Mouse (Mus musculus): ENCODE data around the gene Dcbld1. TPM values are rescaled to one million over a fixed set of nuclear protein-coding genes. Genes with fewer than 3 reads are reported as not detected.

Gene Dcbld1
- 1 to 10 TPM; 5.5 to 6.3 TPM for total RNA-seq (2021)

DNA sequence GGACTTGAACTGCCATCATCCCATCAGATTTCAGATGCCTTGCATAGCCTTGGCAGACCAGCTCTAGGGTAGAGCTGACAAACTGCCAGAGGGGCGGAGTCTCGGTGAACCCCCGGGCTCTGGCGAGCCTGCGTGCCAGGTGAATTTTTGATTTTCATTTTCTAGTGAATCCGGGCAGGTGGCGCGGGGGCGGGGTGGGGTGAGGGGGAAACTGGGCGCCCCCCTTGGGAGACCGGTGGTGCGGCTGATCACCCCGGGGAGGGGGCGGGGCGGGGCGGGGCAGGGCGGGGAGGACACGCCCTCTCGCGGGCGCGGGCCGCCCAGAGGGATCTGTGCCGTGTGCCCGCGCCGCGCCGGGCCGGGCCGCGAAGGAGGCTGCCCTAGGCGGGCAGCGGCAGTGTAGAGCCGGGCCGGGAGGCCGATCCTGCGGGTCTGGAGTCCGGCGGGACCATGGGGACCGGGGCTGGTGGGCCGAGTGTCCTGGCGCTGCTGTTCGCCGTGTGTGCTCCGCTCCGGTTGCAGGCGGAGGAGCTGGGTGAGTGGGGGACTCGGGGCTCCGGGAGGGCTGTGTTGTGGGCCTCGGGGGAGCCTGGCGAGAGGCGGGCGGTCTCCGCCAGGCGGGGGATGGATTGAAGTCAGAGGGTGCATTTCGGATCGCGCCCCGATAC, at the start of gene Dcbld1:
Gene Dcbld1, plus strand, starts transcription at position 319 of the 668 bp plus-strand sequence.
- DNase-seq (ENCODE audit: low spot score in 2 of 2), result peak; percentile 41 to 56
- intact Hi-C loops (cut with DNase I), result loop anchor here (1.0 to 5.0 kb wide), 2 partner anchors 99 to 149 kb away; partner anchors contain the start of gene Gopc

GRCm38 (mm10) chr10:52185900-52186299, 47.5 kb upstream of the Dcbld1 start:
- DNase-seq (ENCODE audit: low spot score in 2 of 2), result no peak
- intact Hi-C loops (cut with DNase I), result no loop called here

DNA sequence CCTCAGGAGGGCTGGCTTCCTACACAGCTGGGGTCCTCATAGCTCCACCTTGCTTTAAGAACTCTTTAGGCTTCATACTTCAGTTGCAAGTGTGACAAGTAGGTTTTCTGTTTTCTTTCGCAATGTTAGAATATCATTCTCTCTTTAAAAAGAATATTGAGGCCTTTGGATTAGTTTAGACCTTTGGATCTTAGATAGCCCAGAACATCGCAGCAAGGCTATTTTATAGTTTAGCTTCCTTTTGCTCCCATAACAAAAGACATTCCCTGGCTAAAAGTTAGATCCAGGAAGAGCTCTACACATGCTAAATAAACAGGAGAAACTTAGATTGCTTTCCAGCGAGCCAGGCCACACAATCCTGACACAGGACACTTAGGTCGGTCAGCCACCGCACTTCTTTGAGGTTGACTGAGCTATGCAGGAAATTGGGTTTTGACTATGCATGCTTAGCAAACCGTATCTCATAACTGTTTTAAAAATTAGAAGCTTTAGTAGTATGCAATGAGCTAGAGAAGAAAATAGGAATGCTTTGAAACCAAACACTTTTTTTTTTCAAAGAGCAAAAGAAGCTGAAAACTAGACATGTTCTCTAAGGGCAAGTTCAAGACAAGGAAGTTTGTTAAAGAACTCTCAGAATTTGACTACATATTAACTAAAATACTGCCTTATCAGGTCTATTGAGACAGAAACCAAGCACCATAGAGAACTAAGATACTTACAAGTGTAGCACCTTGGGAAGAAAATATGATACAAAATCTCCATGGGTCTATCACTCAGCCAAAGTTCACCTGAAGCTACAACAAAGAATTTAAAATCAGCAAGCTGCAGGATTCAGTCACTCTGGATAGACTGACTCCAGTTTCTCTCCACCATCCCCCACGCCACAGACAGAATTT, 38.2 kb upstream of the Dcbld1 start, which contains the start of gene Ros1:
Gene Ros1, minus strand, starts transcription at position 288 of the 896 bp plus-strand sequence.
- DNase-seq (ENCODE audit: low spot score in 2 of 2), result no peak
- intact Hi-C loops (cut with DNase I), result no loop called here

GRCm38 (mm10) chr10:52204006-52204405, 29.4 kb upstream of the Dcbld1 start:
- intact Hi-C loops (cut with DNase I), result no loop called here
- DNase-seq (ENCODE audit: low spot score in 2 of 2), result no peak

DNA sequence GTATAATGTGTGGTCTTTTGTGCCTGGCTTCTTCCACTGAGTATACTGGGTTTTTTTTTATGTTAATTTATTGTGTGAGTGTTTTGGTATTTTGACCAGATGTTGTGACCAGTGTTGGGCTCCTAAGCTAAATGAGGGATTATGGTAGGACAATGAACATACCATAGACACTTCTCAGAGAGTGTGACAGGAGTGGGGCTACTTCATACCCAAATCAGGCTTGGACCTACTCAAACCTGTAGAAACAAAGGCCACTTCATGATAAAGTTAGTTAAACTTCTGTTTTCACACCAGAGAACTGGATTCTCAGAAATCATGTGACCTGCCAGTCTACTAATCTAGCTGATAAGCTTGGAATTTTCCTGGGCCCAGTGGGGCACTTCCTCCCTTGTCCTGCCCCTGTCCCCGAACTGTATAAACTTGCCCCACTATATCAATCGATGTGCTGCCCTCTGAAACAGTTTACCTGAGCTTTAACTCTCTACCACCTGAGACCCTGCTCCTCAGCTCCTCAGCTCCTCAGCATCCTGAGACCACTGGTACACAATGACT, 18.1 kb upstream of the Dcbld1 start:
- DNase-seq (ENCODE audit: low spot score in 2 of 2), result no peak
- intact Hi-C loops (cut with DNase I), result loop anchor here (5.0 kb wide), 2 partner anchors 117 to 167 kb away; partner anchors contain the start of gene Gopc

DNA sequence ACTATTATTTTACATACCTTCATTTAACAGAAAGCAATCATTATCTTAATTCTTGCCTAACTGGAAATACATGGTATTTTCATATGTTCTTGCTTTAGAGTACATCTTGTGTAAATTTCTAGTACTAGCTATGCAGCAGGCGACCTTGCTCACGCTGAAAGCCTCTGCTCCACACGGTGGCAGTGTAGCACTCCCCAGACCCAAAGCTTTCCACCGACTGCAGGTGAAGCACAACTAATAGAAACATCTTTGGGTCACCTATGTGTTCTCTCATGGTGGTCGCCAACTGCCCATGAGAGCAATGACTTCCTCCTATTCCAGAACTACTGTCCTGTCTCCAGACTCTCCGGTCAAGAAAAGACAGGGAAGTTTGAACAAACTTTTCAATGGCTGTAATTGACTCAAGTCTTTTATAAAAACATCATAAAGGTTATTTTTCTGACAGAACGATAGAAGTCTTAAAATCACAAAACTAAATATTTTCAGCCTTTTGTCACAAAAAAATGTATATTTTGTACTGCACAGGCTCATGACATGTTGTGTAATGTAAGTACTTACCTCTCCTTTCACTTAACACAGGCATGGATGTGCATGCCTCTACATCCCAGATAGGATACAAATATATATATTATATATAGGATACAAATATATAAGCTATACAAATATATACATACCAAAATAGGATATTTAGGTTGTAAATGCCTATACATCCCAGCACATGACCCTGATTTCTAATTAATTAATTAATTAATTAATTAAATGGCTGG, 16.4 kb upstream of the Dcbld1 start:
- intact Hi-C loops (cut with DNase I), result loop anchor here (5.0 kb wide), 2 partner anchors 115 to 165 kb away; partner anchors contain the start of gene Gopc
- DNase-seq (ENCODE audit: low spot score in 2 of 2), result peak; percentile 23 to 54

DNA sequence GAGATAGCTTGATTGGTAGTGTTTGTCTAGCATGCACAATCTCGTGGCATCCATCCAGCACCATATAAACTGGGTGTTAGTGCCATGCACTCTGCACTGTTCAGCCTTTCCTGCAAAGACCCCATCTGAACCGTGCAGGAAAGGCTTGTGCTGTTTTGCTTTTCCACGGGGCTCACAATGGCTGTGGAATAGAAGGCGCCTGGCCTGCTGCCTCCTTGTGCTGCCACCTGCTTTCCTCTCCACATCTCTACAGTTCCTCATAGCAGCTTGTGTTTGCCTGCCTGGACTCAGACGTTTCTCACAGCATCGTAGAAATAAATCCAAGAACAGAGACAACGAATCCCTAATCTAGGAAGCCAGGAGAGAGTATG, 15.9 kb upstream of the Dcbld1 start:
- peak in 1 of 2 experiments; percentile 11 for DNase-seq (ENCODE audit: low spot score in 2 of 2)
- intact Hi-C loops (cut with DNase I), result loop anchor here (5.0 kb wide), 2 partner anchors 115 to 165 kb away; partner anchors contain the start of gene Gopc

DNA sequence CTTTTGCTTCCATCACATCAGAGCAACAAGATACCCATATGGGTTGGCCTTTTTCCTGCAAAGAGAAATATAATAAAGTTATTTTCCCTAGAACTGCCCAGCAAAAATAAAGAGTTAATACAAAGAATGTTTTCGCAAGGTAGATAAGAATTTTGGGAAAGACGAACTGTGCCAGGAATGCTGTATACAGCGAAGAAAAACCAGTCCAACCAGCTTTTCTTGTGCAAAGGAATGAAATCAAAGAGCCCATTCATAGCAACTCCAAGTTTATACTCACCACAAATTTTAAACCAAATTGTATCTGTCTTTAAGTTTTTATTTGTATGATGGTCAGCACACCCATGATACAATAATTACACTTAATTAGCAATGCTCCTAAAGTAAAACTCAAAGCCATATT, 13.8 kb upstream of the Dcbld1 start:
- intact Hi-C loops (cut with DNase I), result loop anchor here (5.0 kb wide), 2 partner anchors 113 to 163 kb away; partner anchors contain the start of gene Gopc
- no peak for DNase-seq (ENCODE audit: low spot score in 2 of 2)

DNA sequence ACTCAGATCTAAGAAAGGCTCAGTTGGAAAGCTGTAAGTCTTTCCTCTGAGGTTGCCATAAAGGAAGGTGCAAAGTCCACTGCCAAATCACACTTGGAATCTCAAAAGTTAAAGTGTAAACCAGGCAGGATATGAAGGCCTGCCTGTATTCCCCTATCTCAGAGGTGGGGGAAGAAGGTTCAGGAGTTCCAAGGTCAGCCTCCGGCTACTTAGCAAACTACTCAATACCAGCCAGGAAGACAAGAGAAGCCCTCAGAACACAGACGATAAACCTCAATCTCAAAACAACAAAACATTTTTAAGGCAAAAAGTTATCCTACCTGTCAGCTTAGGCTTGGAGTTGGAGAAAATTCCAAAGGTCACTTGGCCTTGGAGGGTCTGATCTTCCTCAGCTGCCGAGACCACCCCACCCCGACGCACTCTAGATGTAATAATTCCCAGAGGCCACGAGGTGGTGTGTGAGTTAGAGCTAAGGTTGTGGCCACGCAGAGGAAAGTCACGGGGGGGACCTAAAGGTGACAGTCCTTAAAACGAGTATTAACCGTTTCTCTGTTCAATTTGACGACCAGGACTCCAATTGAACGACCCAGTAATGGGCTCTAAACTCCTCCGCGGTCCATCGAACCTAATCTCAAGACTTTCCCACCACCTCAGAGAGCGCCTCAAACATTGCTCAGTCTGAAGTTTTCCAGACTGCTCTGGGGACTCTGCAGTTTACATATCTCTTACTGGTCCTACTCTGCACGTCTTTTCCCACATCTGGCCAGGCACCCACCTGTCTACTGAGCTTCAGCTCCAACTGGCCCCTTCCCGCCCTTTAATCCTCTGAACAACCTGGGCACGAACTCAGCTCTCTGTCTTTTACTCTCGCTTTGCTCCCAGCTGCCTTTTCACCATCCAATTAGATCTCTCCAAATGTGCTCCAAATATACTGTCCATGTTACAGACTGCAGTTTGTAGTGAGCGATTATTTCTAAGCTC, 933 bp upstream of the Dcbld1 start:
- intact Hi-C loops (cut with DNase I), result loop anchor here (1.0 to 5.0 kb wide), 2 partner anchors 100 to 150 kb away; partner anchors contain the start of gene Gopc
- DNase-seq (ENCODE audit: low spot score in 2 of 2), result no peak

- intact Hi-C loops (cut with DNase I), result loop anchor here (1.0 to 5.0 kb wide), 2 partner anchors 98 to 148 kb away; partner anchors contain the start of gene Gopc
- DNase-seq (ENCODE audit: low spot score in 2 of 2), result peak in 1 of 2 experiments; percentile 30
Measured at GRCm38 (mm10) chr10:52233969-52234653, 692 bp downstream of the Dcbld1 start.

- no peak for DNase-seq (ENCODE audit: low spot score in 2 of 2)
- intact Hi-C loops (cut with DNase I), result loop anchor here (5.0 kb wide), 1 partner anchor 98 kb away; no protein-coding TSS in a partner anchor
Measured at GRCm38 (mm10) chr10:52234654-52234981, 1.2 kb downstream of the Dcbld1 start.

DNA sequence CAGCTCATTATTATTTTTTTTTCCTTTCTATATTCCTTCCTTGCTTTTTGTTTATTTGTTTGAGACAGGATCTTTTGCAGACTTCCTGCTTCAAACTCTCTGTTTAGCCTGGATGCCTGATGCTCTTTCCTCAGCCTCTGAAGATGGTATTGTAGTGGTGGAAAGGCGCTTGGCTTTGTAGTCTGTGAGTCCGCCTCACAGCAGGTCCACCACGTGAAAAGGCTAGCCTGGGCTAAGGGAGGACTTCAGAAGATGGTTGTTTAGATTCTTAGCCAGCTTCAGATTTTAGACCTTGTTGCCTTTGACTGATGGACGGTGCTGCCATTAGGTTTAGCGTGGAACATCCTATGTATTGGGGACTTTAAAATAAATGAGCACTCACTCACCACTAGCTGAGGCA, 2.0 kb downstream of the Dcbld1 start:
- DNase-seq (ENCODE audit: low spot score in 2 of 2), result no peak
- intact Hi-C loops (cut with DNase I), result no loop called here

DNA sequence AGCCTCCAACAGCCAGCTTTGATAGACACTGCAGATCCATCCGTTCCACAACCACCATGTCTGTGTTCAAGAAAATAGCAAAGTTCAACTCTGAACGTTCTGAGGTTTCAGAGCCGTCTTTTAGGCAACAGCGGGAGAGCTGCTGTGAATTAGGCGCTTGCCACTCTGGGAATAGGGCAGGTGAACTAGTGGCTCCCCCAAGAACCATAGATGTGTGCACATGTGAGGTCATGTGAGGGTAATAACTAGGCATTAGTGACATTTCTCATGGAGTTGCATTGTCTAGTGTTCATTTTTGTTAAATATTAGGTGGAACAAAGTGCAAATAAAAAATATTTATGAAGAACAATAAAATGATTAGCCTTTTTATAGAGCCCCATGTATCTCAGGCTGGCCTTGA, 8.6 kb downstream of the Dcbld1 start:
- no peak for DNase-seq (ENCODE audit: low spot score in 2 of 2)
- intact Hi-C loops (cut with DNase I), result no loop called here

DNA sequence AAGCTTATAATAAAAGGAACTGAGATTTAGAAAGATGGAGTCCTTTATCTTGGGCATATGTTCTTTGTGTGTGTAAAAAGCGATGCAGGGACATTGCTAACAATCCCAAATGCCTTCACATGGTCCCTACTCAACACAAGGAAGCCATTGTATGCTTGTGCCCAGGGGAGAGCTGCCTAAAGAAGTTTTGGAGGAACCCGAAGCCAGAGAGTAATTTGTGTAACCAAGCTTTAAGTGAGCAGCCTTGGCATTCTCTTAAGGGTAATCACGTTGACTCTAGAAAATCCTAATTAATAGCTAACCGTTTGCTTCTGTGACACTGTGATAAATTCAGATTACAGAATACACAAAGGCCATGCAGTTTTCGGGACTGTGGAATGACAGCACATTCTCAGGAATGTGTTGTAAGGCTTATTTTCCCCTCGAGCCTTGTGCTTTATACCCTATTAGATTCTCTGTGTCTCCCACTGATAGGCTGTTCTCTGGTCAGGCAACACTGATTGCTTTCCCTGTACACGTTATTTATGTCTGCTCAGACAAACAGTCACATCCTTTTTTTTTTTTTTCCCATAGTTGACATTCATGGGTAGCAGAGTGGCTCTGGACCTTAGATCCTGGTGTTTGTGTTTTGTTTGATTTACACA, 9.4 kb downstream of the Dcbld1 start:
- intact Hi-C loops (cut with DNase I), result no loop called here
- no peak for DNase-seq (ENCODE audit: low spot score in 2 of 2)

DNA sequence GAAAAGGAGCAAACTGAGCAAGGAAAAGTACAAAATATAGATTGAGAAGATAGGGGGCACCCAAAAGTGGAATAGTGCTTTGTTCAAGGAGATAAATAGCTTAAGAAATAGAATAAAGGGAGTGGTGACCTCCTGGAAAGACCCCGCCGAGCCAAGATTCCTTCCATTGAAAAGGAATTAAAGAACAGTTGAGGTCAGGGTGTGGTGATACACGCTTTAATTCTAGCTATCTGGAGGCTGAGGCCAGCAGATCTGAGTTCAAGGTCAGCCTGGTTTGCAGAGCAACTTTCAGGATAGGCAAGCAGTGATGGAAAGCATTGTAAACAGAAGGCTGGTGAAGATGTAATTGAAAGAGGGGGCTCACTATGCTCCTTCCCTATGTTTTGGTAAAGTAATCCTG, 12.8 kb downstream of the Dcbld1 start:
- intact Hi-C loops (cut with DNase I), result no loop called here
- no peak for DNase-seq (ENCODE audit: low spot score in 2 of 2)

- intact Hi-C loops (cut with DNase I), result no loop called here
Measured at GRCm38 (mm10) chr10:52252240-52252639, 18.8 kb downstream of the Dcbld1 start.

DNA sequence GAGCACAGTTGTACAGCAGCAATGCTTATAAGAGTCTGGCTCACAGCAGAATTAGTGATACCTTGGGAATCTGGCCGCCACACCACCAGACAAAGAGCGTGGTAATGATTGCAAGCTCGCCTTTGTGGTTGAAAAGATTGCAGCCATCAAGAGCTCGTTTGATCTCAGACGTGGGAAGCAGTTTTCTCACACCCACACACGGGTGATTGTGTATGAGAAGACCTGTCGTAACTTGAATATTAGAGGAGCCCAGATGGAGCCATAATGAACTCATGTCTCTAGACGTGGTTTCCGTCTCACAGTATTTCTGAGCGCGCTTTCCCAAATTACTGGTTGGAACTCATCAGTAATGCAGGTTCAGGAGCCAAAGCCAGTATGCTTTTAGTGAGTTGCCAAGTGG, 20.0 kb downstream of the Dcbld1 start:
- no peak for DNase-seq (ENCODE audit: low spot score in 2 of 2)
- intact Hi-C loops (cut with DNase I), result no loop called here

More at GRCm38 (mm10) chr10:52252240-52252639, 18.8 kb downstream of the Dcbld1 start:
- no peak for DNase-seq (ENCODE audit: low spot score in 2 of 2)

All from left cerebral cortex, postnatal 36 days (tissue).